In genomic region chr10:81470454-81470853, GRCm38 (mm10) we compare ENCODE assay signal across 15 mouse cellular contexts. TPM values are rescaled to one million over a fixed set of nuclear protein-coding genes. Genes with fewer than 3 reads are reported as not detected.
DNase-seq lines count a peak whose midpoint lies in the region; ATAC-seq lines count a peak whose summit lies in the region.
"Had no signal": no experiment of that assay in that cellular context is flagged by ENCODE, and none has a peak within 500 bp of the region (broad histone marks: within the 10 kb centered on the region; RNA-seq: fewer than 3 reads in every experiment).

No protein-coding gene starts in this region.

- ATAC-seq in frontal cortex, adult (ENCODE audit: low TSS enrichment), result peak; percentile 19; the same call in 1 of the 2 replicates
- ATAC-seq in neural tube, embryonic 12.5 days (ENCODE audit: low FRiP score, low read depth), result no peak
- ATAC-seq in neural tube, embryonic 15.5 days (ENCODE audit: low FRiP score), result no peak
- ATAC-seq in heart, embryonic 11.5 days (replicated peaks; ENCODE audit: insufficient number of reproducible peaks, low FRiP score, low TSS enrichment), result no peak

- H3K27ac ChIP-seq in neural tube, embryonic 12.5 days, result no peak overlapping the region
- H3K27ac ChIP-seq in neural tube, embryonic 15.5 days (replicated peaks), result no peak overlapping the region
- H3K27ac ChIP-seq in heart, embryonic 11.5 days (ENCODE audit: low read depth, low read length), result no peak overlapping the region
- H3K27ac ChIP-seq: limb, embryonic 13.5 days; midbrain, embryonic 12.5 days had no signal

- 53% methylated on average over 18 of the region's 18 CpGs for WGBS in neural tube, embryonic 12.5 days
- 54% methylated on average over 18 of the region's 18 CpGs for WGBS in neural tube, embryonic 15.5 days
- WGBS in heart, embryonic 11.5 days (ENCODE audit: insufficient replicate concordance), result 34% methylated on average over 18 of the region's 18 CpGs

- peaks cover 17% of the 10 kb centered on the region; the same call in 1 of the 2 replicates for H3K36me3 ChIP-seq in neural tube, embryonic 12.5 days
- peaks cover 46% of the 10 kb centered on the region for H3K36me3 ChIP-seq in neural tube, embryonic 15.5 days
- H3K36me3 ChIP-seq in heart, embryonic 11.5 days (ENCODE audit: control insufficient read depth, insufficient read depth, low read length), result no peaks in the 10 kb centered on the region
- H3K36me3 ChIP-seq: limb, embryonic 13.5 days had no signal

- no peaks in the 10 kb centered on the region for H3K9me3 ChIP-seq in neural tube, embryonic 12.5 days
- no peaks in the 10 kb centered on the region for H3K9me3 ChIP-seq in neural tube, embryonic 15.5 days (replicated peaks)
- no peaks in the 10 kb centered on the region for H3K9me3 ChIP-seq in heart, embryonic 11.5 days (replicated peaks; ENCODE audit: control insufficient read depth, low read length)
- H3K9me3 ChIP-seq: limb, embryonic 13.5 days; midbrain, embryonic 12.5 days had no signal

- H3K4me3 ChIP-seq in neural tube, embryonic 12.5 days, result no peak overlapping the region
- no peak overlapping the region for H3K4me3 ChIP-seq in neural tube, embryonic 15.5 days (replicated peaks)
- no peak overlapping the region for H3K4me3 ChIP-seq in heart, embryonic 11.5 days (ENCODE audit: low read depth, low read length)
- H3K4me3 ChIP-seq: erythroblast, embryonic 14.5 days; limb, embryonic 13.5 days; midbrain, embryonic 12.5 days had no signal

- peaks cover 25% of the 10 kb centered on the region for H3K4me1 ChIP-seq in neural tube, embryonic 12.5 days
- peaks cover 43% of the 10 kb centered on the region for H3K4me1 ChIP-seq in neural tube, embryonic 15.5 days
- H3K4me1 ChIP-seq in heart, embryonic 11.5 days (ENCODE audit: control insufficient read depth, insufficient read depth, low read length), result no peaks in the 10 kb centered on the region

- 0 out of 2 replicates have a peak overlapping the region, but pooled peaks have one; percentile 22 for H3K4me2 ChIP-seq in neural tube, embryonic 12.5 days (replicated peaks)
- H3K4me2 ChIP-seq in neural tube, embryonic 15.5 days, result no peak overlapping the region
- H3K4me2 ChIP-seq in heart, embryonic 11.5 days, result no peak overlapping the region
- H3K4me2 ChIP-seq: limb, embryonic 13.5 days; lung, embryonic 14.5 days; midbrain, embryonic 12.5 days had no signal

- DNase-seq in frontal cortex, postnatal 10 days (ENCODE audit: low spot score in 2 of 2), result no peak
- peak; percentile 72 for DNase-seq in brain, adult 2 months (ENCODE audit: low read depth, low spot score)
- peak; percentile 62 for DNase-seq in thymus, postnatal 14 days
- no peak for DNase-seq in ovary, postnatal 36 days (ENCODE audit: low spot score)
- DNase-seq: heart, postnatal 4 days; kidney, adult 8-10 months; layer of hippocampus, adult 9-11 months; lung, embryonic 14.5 days had no signal

- no peak overlapping the region for H3K9ac ChIP-seq in neural tube, embryonic 12.5 days
- no peak overlapping the region for H3K9ac ChIP-seq in neural tube, embryonic 15.5 days (replicated peaks)
- no peak overlapping the region for H3K9ac ChIP-seq in heart, embryonic 11.5 days (ENCODE audit: low read depth, low read length)
- H3K9ac ChIP-seq: limb, embryonic 13.5 days; lung, embryonic 14.5 days; midbrain, embryonic 12.5 days had no signal

- H3K27me3 ChIP-seq in neural tube, embryonic 12.5 days (replicated peaks), result peaks cover 56% of the 10 kb centered on the region
- H3K27me3 ChIP-seq in neural tube, embryonic 15.5 days (replicated peaks), result peaks cover 19% of the 10 kb centered on the region
- H3K27me3 ChIP-seq in heart, embryonic 11.5 days (ENCODE audit: control insufficient read depth, insufficient read depth, low read length), result peaks cover 89% of the 10 kb centered on the region

RNA-seq across cellular contexts. Expression of gene Celf5, which starts 12.1 kb away (rescaled TPM):
- 32.3 and 33.0 TPM in 2 replicates for polyA plus RNA-seq in neural tube, embryonic 12.5 days (2016; fragmentation: Nextera tagmentation; extraction: Ambion mirVana)
- 54.8 and 62.5 TPM in 2 replicates for polyA plus RNA-seq in neural tube, embryonic 15.5 days (2015; fragmentation: Nextera tagmentation; extraction: Ambion mirVana)
- polyA plus RNA-seq in heart, embryonic 11.5 days (2014; fragmentation: Nextera tagmentation; extraction: Ambion mirVana), result 0.19 and 0.31 TPM in 2 replicates
- polyA plus RNA-seq: erythroblast, embryonic 14.5 days had no signal

RNA-seq across cellular contexts. Expression of gene Nfic, which starts 15.0 kb away (rescaled TPM):
- 21.7 and 22.2 TPM in 2 replicates for polyA plus RNA-seq in neural tube, embryonic 12.5 days (2016; fragmentation: Nextera tagmentation; extraction: Ambion mirVana)
- polyA plus RNA-seq in neural tube, embryonic 15.5 days (2015; fragmentation: Nextera tagmentation; extraction: Ambion mirVana), result 35.0 and 35.8 TPM in 2 replicates
- 28.1 and 29.8 TPM in 2 replicates for polyA plus RNA-seq in heart, embryonic 11.5 days (2014; fragmentation: Nextera tagmentation; extraction: Ambion mirVana)

RNA-seq across cellular contexts. Expression of gene Ncln, which starts 25.7 kb away (rescaled TPM):
- polyA plus RNA-seq in neural tube, embryonic 12.5 days (2016; fragmentation: Nextera tagmentation; extraction: Ambion mirVana), result 73.2 and 78.4 TPM in 2 replicates
- 68.5 and 70.3 TPM in 2 replicates for polyA plus RNA-seq in neural tube, embryonic 15.5 days (2015; fragmentation: Nextera tagmentation; extraction: Ambion mirVana)
- 40.9 and 49.0 TPM in 2 replicates for polyA plus RNA-seq in heart, embryonic 11.5 days (2014; fragmentation: Nextera tagmentation; extraction: Ambion mirVana)

RNA-seq across cellular contexts. Expression of gene S1pr4, which starts 29.5 kb away (rescaled TPM):
- 0.51 and 0.56 TPM in 2 replicates for polyA plus RNA-seq in neural tube, embryonic 12.5 days (2016; fragmentation: Nextera tagmentation; extraction: Ambion mirVana)
- polyA plus RNA-seq in neural tube, embryonic 15.5 days (2015; fragmentation: Nextera tagmentation; extraction: Ambion mirVana), result 0.69 and 2.1 TPM in 2 replicates
- polyA plus RNA-seq in heart, embryonic 11.5 days (2014; fragmentation: Nextera tagmentation; extraction: Ambion mirVana), result 0.56 and 0.79 TPM in 2 replicates

RNA-seq across cellular contexts. Expression of gene Gna15, which starts 53.6 kb away (rescaled TPM):
- polyA plus RNA-seq in neural tube, embryonic 12.5 days (2016; fragmentation: Nextera tagmentation; extraction: Ambion mirVana), result 0.81 and 1.2 TPM in 2 replicates
- 1.7 and 2.6 TPM in 2 replicates for polyA plus RNA-seq in neural tube, embryonic 15.5 days (2015; fragmentation: Nextera tagmentation; extraction: Ambion mirVana)
- 2.5 and 3.4 TPM in 2 replicates for polyA plus RNA-seq in heart, embryonic 11.5 days (2014; fragmentation: Nextera tagmentation; extraction: Ambion mirVana)

Comparison
In these comparisons a context has a peak if more than half of its experiments do, and no peak if none do; other contexts are left out.
1. DNase-seq: peak in brain, adult 2 months (single experiment) and thymus, postnatal 14 days (single experiment); none in frontal cortex, postnatal 10 days (0 of 2) and ovary, postnatal 36 days (single experiment).
2. RNA of gene Celf5, which starts 12.1 kb away (polyA plus RNA-seq): 54.8 to 62.5 TPM in neural tube, embryonic 15.5 days and 32.3 to 33.0 TPM in neural tube, embryonic 12.5 days; 0.19 to 0.31 TPM in heart, embryonic 11.5 days; every median in the first group is over 10 times any median in the second.